Mouse (Mus musculus) T-helper 1 cell (primary cell): ENCODE results near the gene Kcnmb4.

Source experiments
- in situ Hi-C: fragments of 300-600 bp; cut with MboI, MseI; formaldehyde crosslinking; loops from one replicate; pipeline ENCODE4 v1.15.1; 2025; ENCODE audit warnings: high pct_unique_total_duplicates

The Kcnmb4 gene

GRCm38 (mm10) chr10:116452771-116453170 lies 20.9 kb downstream of the Kcnmb4 start:
- in situ Hi-C loops, result no loop called here

- in situ Hi-C loops, result no loop called here
Observed at GRCm38 (mm10) chr10:116450621-116451020, 23.1 kb downstream of the Kcnmb4 start.

- in situ Hi-C loops, result no loop called here
Observed at GRCm38 (mm10) chr10:116448166-116448565, 25.5 kb downstream of the Kcnmb4 start.

- in situ Hi-C loops, result no loop called here
Observed at GRCm38 (mm10) chr10:116447176-116447575, 26.5 kb downstream of the Kcnmb4 start.

GRCm38 (mm10) chr10:116446040-116446439 lies 27.6 kb downstream of the Kcnmb4 start:
- in situ Hi-C loops, result no loop called here

- in situ Hi-C loops, result no loop called here
Observed at GRCm38 (mm10) chr10:116444826-116445225, 28.9 kb downstream of the Kcnmb4 start.

- in situ Hi-C loops, result no loop called here
Observed at GRCm38 (mm10) chr10:116444371-116444770, 29.3 kb downstream of the Kcnmb4 start.

- in situ Hi-C loops, result no loop called here
Observed at GRCm38 (mm10) chr10:116440946-116441345, 32.7 kb downstream of the Kcnmb4 start.

- in situ Hi-C loops, result no loop called here
Observed at GRCm38 (mm10) chr10:116440088-116440487, 33.6 kb downstream of the Kcnmb4 start.

- in situ Hi-C loops, result no loop called here
Observed at GRCm38 (mm10) chr10:116435455-116435854, 38.2 kb downstream of the Kcnmb4 start.

- in situ Hi-C loops, result no loop called here
Observed at GRCm38 (mm10) chr10:116432421-116432820, 41.3 kb downstream of the Kcnmb4 start.

- in situ Hi-C loops, result no loop called here
Observed at GRCm38 (mm10) chr10:116428026-116428780, 45.5 kb downstream of the Kcnmb4 start.

GRCm38 (mm10) chr10:116426176-116426575 lies 47.5 kb downstream of the Kcnmb4 start:
- in situ Hi-C loops, result no loop called here

GRCm38 (mm10) chr10:116424921-116425320 lies 48.8 kb downstream of the Kcnmb4 start:
- in situ Hi-C loops, result no loop called here

- in situ Hi-C loops, result no loop called here
Observed at GRCm38 (mm10) chr10:116422551-116422950, 51.1 kb downstream of the Kcnmb4 start.

GRCm38 (mm10) chr10:116420976-116421375 lies 52.7 kb downstream of the Kcnmb4 start:
- in situ Hi-C loops, result no loop called here

GRCm38 (mm10) chr10:116418121-116418726 lies 55.5 kb downstream of the Kcnmb4 start:
- in situ Hi-C loops, result no loop called here

GRCm38 (mm10) chr10:116416726-116417125 lies 57.0 kb downstream of the Kcnmb4 start:
- in situ Hi-C loops, result no loop called here

GRCm38 (mm10) chr10:116416142-116416541 lies 57.5 kb downstream of the Kcnmb4 start:
- in situ Hi-C loops, result no loop called here

GRCm38 (mm10) chr10:116410826-116411225 lies 62.9 kb downstream of the Kcnmb4 start:
- in situ Hi-C loops, result loop anchor here (5.0 kb wide), 1 partner anchor 51 kb away; no protein-coding TSS in a partner anchor

- in situ Hi-C loops, result no loop called here
Observed at GRCm38 (mm10) chr10:116407684-116408359, 65.9 kb downstream of the Kcnmb4 start.

- in situ Hi-C loops, result no loop called here
Observed at GRCm38 (mm10) chr10:116405011-116405410, 68.7 kb downstream of the Kcnmb4 start.

GRCm38 (mm10) chr10:116403679-116404078 lies 70.0 kb downstream of the Kcnmb4 start:
- in situ Hi-C loops, result no loop called here
